11 mouse cellular contexts compared by ENCODE assay signal in the genomic region with DNA sequence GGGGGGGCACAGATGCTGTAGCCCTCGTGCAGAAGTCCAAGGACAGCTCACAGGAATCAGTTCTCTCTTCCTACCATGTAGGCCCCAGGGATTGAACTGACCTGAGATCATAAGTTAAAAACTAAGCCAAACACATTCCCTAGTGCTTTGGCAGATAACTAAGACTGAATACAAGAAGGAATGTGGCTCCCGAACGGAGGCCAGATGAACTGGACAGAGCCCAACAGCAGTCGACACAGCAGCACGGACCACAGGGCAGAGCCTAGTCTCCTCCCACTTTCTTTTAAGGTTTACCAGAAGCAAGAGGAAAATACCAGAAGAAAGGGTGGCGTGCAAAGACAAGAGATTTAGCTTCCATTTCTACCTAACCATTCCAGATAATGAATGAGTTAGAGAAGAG. TPM values are rescaled to one million over a fixed set of nuclear protein-coding genes. Genes with fewer than 3 reads are reported as not detected.
DNase-seq lines count a peak whose midpoint lies in the region; ATAC-seq lines count a peak whose summit lies in the region.
"Had no signal": no experiment of that assay in that cellular context is flagged by ENCODE, and none has a peak within 500 bp of the region (broad histone marks: within the 10 kb centered on the region; RNA-seq: fewer than 3 reads in every experiment).

No protein-coding gene starts in this region.

- 28% methylated on average over 6 of the region's 6 CpGs for WGBS in limb, embryonic 15.5 days
- WGBS in limb, embryonic 10.5 days = 68% methylated on average over 6 of the region's 6 CpGs

- no peaks in the 10 kb centered on the region for H3K9me3 ChIP-seq in limb, embryonic 15.5 days
- H3K9me3 ChIP-seq in limb, embryonic 10.5 days (replicated peaks) = no peaks in the 10 kb centered on the region
- H3K9me3 ChIP-seq: neural tube, embryonic 13.5 days had no signal

- no peak overlapping the region for H3K4me3 ChIP-seq in limb, embryonic 15.5 days
- H3K4me3 ChIP-seq in limb, embryonic 10.5 days = no peak overlapping the region
- H3K4me3 ChIP-seq: neural tube, embryonic 13.5 days had no signal

- no peak for DNase-seq in limb, embryonic 10.5 days (ENCODE audit: low spot score)
- DNase-seq in heart, adult 18-20 months = peak; percentile 73 to 83
- DNase-seq in kidney, adult 9 months = peak; percentile 94
- peak; percentile 43 for DNase-seq in ovary, postnatal 14 days (ENCODE audit: low spot score)
- DNase-seq in cerebellum, postnatal 36 days = no peak
- no peak for DNase-seq in urinary bladder, adult 2 months (ENCODE audit: low spot score)
- DNase-seq in cerebellum, postnatal 14 days = no peak
- DNase-seq: liver, postnatal 0 days had no signal

- H3K4me1 ChIP-seq in limb, embryonic 15.5 days = peaks cover 32% of the 10 kb centered on the region
- H3K4me1 ChIP-seq in limb, embryonic 10.5 days = peaks cover 11% of the 10 kb centered on the region

- no peaks in the 10 kb centered on the region for H3K36me3 ChIP-seq in limb, embryonic 15.5 days
- H3K36me3 ChIP-seq in limb, embryonic 10.5 days = no peaks in the 10 kb centered on the region
- H3K36me3 ChIP-seq: neural tube, embryonic 13.5 days had no signal

- no peaks in the 10 kb centered on the region for H3K27me3 ChIP-seq in limb, embryonic 15.5 days
- no peaks in the 10 kb centered on the region for H3K27me3 ChIP-seq in limb, embryonic 10.5 days (ENCODE audit: low read depth, poor library complexity, severe bottlenecking)
- H3K27me3 ChIP-seq: CH12.LX; neural tube, embryonic 13.5 days had no signal

- no peak overlapping the region for H3K4me2 ChIP-seq in limb, embryonic 15.5 days
- H3K4me2 ChIP-seq: neural tube, embryonic 13.5 days had no signal

- no peak overlapping the region for H3K9ac ChIP-seq in limb, embryonic 15.5 days
- H3K9ac ChIP-seq: liver, postnatal 0 days; neural tube, embryonic 13.5 days had no signal

- no peak for ATAC-seq in limb, embryonic 15.5 days (ENCODE audit: insufficient number of reproducible peaks, low FRiP score, low TSS enrichment, low read depth)
- ATAC-seq: liver, postnatal 0 days had no signal

- H3K27ac ChIP-seq in limb, embryonic 15.5 days = 0 out of 2 replicates have a peak overlapping the region, but pooled peaks have one; percentile 27
- H3K27ac ChIP-seq in limb, embryonic 10.5 days = no peak overlapping the region
- H3K27ac ChIP-seq: neural tube, embryonic 13.5 days had no signal

RNA-seq across cellular contexts. Expression of gene Gab1, which starts 42.1 kb away (rescaled TPM):
- polyA plus RNA-seq in limb, embryonic 15.5 days (2015; fragmentation: Nextera tagmentation; extraction: Ambion mirVana) = 24.9 and 25.6 TPM in 2 replicates
- polyA plus RNA-seq in limb, embryonic 10.5 days (2016; fragmentation: Nextera tagmentation; extraction: Ambion mirVana) = 10.6 and 14.2 TPM in 2 replicates
- total RNA-seq in heart, adult 18-20 months (2021) = 10 to 100 TPM; 30.2 to 35.5 TPM
- polyA plus RNA-seq in urinary bladder, adult 2 months (2012; rRNA removed) = 23.9 and 28.0 TPM in 2 replicates

Comparison
In these comparisons a context has a peak if more than half of its experiments do, and no peak if none do; other contexts are left out.
1. DNase-seq: peak in heart, adult 18-20 months (2 of 2), kidney, adult 9 months (single experiment) and ovary, postnatal 14 days (single experiment); none in limb, embryonic 10.5 days (single experiment), cerebellum, postnatal 36 days (0 of 2), urinary bladder, adult 2 months (single experiment) and cerebellum, postnatal 14 days (0 of 2).